ENCODE assay signal across 9 mouse cellular contexts in genomic region chr15:77332272-77332991, GRCm38 (mm10). TPM values are rescaled to one million over a fixed set of nuclear protein-coding genes. Genes with fewer than 3 reads are reported as not detected.
DNase-seq lines count a peak whose midpoint lies in the region; ATAC-seq and TF ChIP-seq lines count a peak whose summit lies in the region.
"Had no signal": no experiment of that assay in that cellular context is flagged by ENCODE, and none has a peak within 500 bp of the region (broad histone marks: within the 10 kb centered on the region; RNA-seq: fewer than 3 reads in every experiment).

No protein-coding gene starts in this region.

- TF ChIP-seq POLR2A in olfactory bulb, adult 2 months (IDR thresholded peaks at IDR 0.05; ENCODE audit: insufficient read depth, low read depth, low read length), result no peak
- no peak for TF ChIP-seq POLR2A in kidney, adult 2 months (IDR thresholded peaks at IDR 0.05; ENCODE audit: low read depth, low read length)

- H3K9ac ChIP-seq in hindbrain, postnatal 0 days (replicated peaks; ENCODE audit: low read length), result no peak overlapping the region
- H3K9ac ChIP-seq in hindbrain, embryonic 14.5 days, result no peak overlapping the region
- H3K9ac ChIP-seq in hindbrain, embryonic 16.5 days (ENCODE audit: low read depth, low read length), result no peak overlapping the region
- H3K9ac ChIP-seq: heart, embryonic 15.5 days had no signal

- WGBS in hindbrain, postnatal 0 days, result 42% methylated on average over 7 of the region's 7 CpGs
- WGBS in hindbrain, embryonic 14.5 days, result 66% methylated on average over 7 of the region's 7 CpGs
- WGBS in olfactory bulb, adult 2 months, result 19% methylated on average over 7 of the region's 7 CpGs
- 77% methylated on average over 7 of the region's 7 CpGs for WGBS in kidney, adult 2 months
- WGBS in hindbrain, embryonic 16.5 days, result 69% methylated on average over 7 of the region's 7 CpGs

- 0 out of 2 replicates have a peak, but pooled peaks cover 3% of the 10 kb centered on the region for H3K4me1 ChIP-seq in hindbrain, postnatal 0 days (ENCODE audit: insufficient read depth, low read length)
- H3K4me1 ChIP-seq in hindbrain, embryonic 14.5 days (replicated peaks; ENCODE audit: control insufficient read depth, insufficient read depth, low read length), result 0 out of 2 replicates have a peak, but pooled peaks cover 5% of the 10 kb centered on the region
- H3K4me1 ChIP-seq in olfactory bulb, adult 2 months (ENCODE audit: control insufficient read depth, insufficient read depth, low read length), result peaks cover 13% of the 10 kb centered on the region
- H3K4me1 ChIP-seq in kidney, adult 2 months (ENCODE audit: control insufficient read depth, insufficient read depth, low read length), result peaks cover 4% of the 10 kb centered on the region; the same call in 1 of the 2 replicates
- H3K4me1 ChIP-seq in hindbrain, embryonic 16.5 days (ENCODE audit: control insufficient read depth, insufficient read depth, low read depth, low read length), result peaks cover 11% of the 10 kb centered on the region

- H3K4me2 ChIP-seq in hindbrain, postnatal 0 days (ENCODE audit: low read depth, low read length), result no peak overlapping the region
- no peak overlapping the region for H3K4me2 ChIP-seq in hindbrain, embryonic 14.5 days (replicated peaks)
- H3K4me2 ChIP-seq in hindbrain, embryonic 16.5 days (ENCODE audit: low read length), result no peak overlapping the region
- H3K4me2 ChIP-seq: heart, embryonic 15.5 days had no signal

- ATAC-seq in hindbrain, postnatal 0 days, result no peak
- ATAC-seq in hindbrain, embryonic 14.5 days (ENCODE audit: low FRiP score), result no peak
- ATAC-seq in hindbrain, embryonic 16.5 days, result no peak

- no peaks in the 10 kb centered on the region for H3K9me3 ChIP-seq in hindbrain, postnatal 0 days (ENCODE audit: low read length)
- no peaks in the 10 kb centered on the region for H3K9me3 ChIP-seq in hindbrain, embryonic 14.5 days (ENCODE audit: control insufficient read depth, low read length)
- no peaks in the 10 kb centered on the region for H3K9me3 ChIP-seq in hindbrain, embryonic 16.5 days (ENCODE audit: control insufficient read depth, low read length)
- H3K9me3 ChIP-seq: heart, embryonic 15.5 days had no signal

- no peak overlapping the region for H3K4me3 ChIP-seq in hindbrain, postnatal 0 days (ENCODE audit: low read length)
- no peak overlapping the region for H3K4me3 ChIP-seq in hindbrain, embryonic 14.5 days (replicated peaks; ENCODE audit: low read length)
- no peak overlapping the region for H3K4me3 ChIP-seq in olfactory bulb, adult 2 months (ENCODE audit: insufficient read depth, low read depth, low read length)
- no peak overlapping the region for H3K4me3 ChIP-seq in kidney, adult 2 months (ENCODE audit: insufficient read depth, low read depth, low read length)
- H3K4me3 ChIP-seq in hindbrain, embryonic 16.5 days (ENCODE audit: low read length), result no peak overlapping the region
- H3K4me3 ChIP-seq: heart, embryonic 15.5 days had no signal

- no peaks in the 10 kb centered on the region for H3K36me3 ChIP-seq in hindbrain, postnatal 0 days (ENCODE audit: insufficient read depth, low read length)
- H3K36me3 ChIP-seq in hindbrain, embryonic 14.5 days (replicated peaks; ENCODE audit: control insufficient read depth, insufficient read depth), result no peaks in the 10 kb centered on the region
- H3K36me3 ChIP-seq in kidney, adult 2 months (ENCODE audit: control insufficient read depth, insufficient read depth, low read length), result no peaks in the 10 kb centered on the region
- no peaks in the 10 kb centered on the region for H3K36me3 ChIP-seq in hindbrain, embryonic 16.5 days (ENCODE audit: control insufficient read depth, insufficient read depth, low read length)
- H3K36me3 ChIP-seq: heart, embryonic 15.5 days had no signal

- no peak for TF ChIP-seq CTCF in hindbrain, postnatal 0 days (IDR thresholded peaks at IDR 0.05; ENCODE audit: low read depth)
- TF ChIP-seq CTCF in olfactory bulb, adult 2 months (IDR thresholded peaks at IDR 0.05; ENCODE audit: insufficient read depth, low read depth, low read length), result no peak
- no peak for TF ChIP-seq CTCF in kidney, adult 2 months (conservative IDR thresholded peaks at IDR 0.05; ENCODE audit: insufficient read depth, insufficient read length, low read depth, low read length)

- H3K27ac ChIP-seq in hindbrain, postnatal 0 days, result no peak overlapping the region
- no peak overlapping the region for H3K27ac ChIP-seq in hindbrain, embryonic 14.5 days
- 0 out of 2 replicates have a peak overlapping the region, but pooled peaks have one; percentile 15 for H3K27ac ChIP-seq in olfactory bulb, adult 2 months (ENCODE audit: insufficient read depth, low read depth, low read length)
- no peak overlapping the region for H3K27ac ChIP-seq in kidney, adult 2 months (ENCODE audit: insufficient read depth, low read depth, low read length)
- H3K27ac ChIP-seq in hindbrain, embryonic 16.5 days (ENCODE audit: low read depth, low read length), result no peak overlapping the region
- H3K27ac ChIP-seq: heart, embryonic 15.5 days had no signal

- H3K27me3 ChIP-seq in hindbrain, postnatal 0 days (ENCODE audit: insufficient read depth, low read length), result no peaks in the 10 kb centered on the region
- H3K27me3 ChIP-seq in hindbrain, embryonic 14.5 days (ENCODE audit: control insufficient read depth, insufficient read depth, low read length), result no peaks in the 10 kb centered on the region
- no peaks in the 10 kb centered on the region for H3K27me3 ChIP-seq in kidney, adult 2 months (replicated peaks; ENCODE audit: control insufficient read depth, insufficient read depth, low read length)
- H3K27me3 ChIP-seq in hindbrain, embryonic 16.5 days (replicated peaks; ENCODE audit: control insufficient read depth, insufficient read depth, low read length), result no peaks in the 10 kb centered on the region
- H3K27me3 ChIP-seq: heart, embryonic 15.5 days had no signal

- peak; percentile 44 for DNase-seq in hindbrain, postnatal 0 days (ENCODE audit: low spot score)
- no peak for DNase-seq in hindbrain, embryonic 14.5 days (ENCODE audit: low spot score)
- DNase-seq in adrenal gland, postnatal 10 days, result peak; percentile 73
- peak; percentile 31 for DNase-seq in gastrocnemius, postnatal 25 days
- DNase-seq in kidney, adult 2 months, result no peak
- no peak for DNase-seq in kidney, adult 8-10 months

RNA-seq across cellular contexts. Expression of gene Rbfox2, which starts 25.6 kb away (rescaled TPM):
- 294 and 339 TPM in 2 replicates for total RNA-seq in hindbrain, postnatal 0 days (2014; rRNA removed)
- 84.1 and 91.9 TPM in 2 replicates for polyA plus RNA-seq in hindbrain, postnatal 0 days (2015; fragmentation: Nextera tagmentation; extraction: Ambion mirVana)
- 154 and 164 TPM in 2 replicates for polyA plus RNA-seq in hindbrain, embryonic 14.5 days (2014; fragmentation: Nextera tagmentation; extraction: Ambion mirVana)
- total RNA-seq in adrenal gland, postnatal 10 days (2021), result 10 to 100 TPM; 64.8 to 89.9 TPM
- 10 to 100 TPM; 63.8 to 81.0 TPM for total RNA-seq in gastrocnemius, postnatal 25 days (2021)
- 46.1 TPM in 1 of 2 replicates, not detected in the other for polyA plus RNA-seq in olfactory bulb, adult 2 months (2012; ENCODE audit: insufficient read depth, insufficient read length, low replicate concordance, missing spikeins)
- polyA plus RNA-seq in kidney, adult 2 months (2012; rRNA removed), result 18.7 and 20.3 TPM in 2 replicates
- polyA plus RNA-seq in hindbrain, embryonic 16.5 days (2015; fragmentation: Nextera tagmentation; extraction: Ambion mirVana), result 122 and 140 TPM in 2 replicates

Comparison
In these comparisons a context has a peak if more than half of its experiments do, and no peak if none do; other contexts are left out.
1. DNase-seq: peak in hindbrain, postnatal 0 days (single experiment), adrenal gland, postnatal 10 days (single experiment) and gastrocnemius, postnatal 25 days (single experiment); none in hindbrain, embryonic 14.5 days (single experiment), kidney, adult 2 months (single experiment) and kidney, adult 8-10 months (0 of 2).